Mouse (Mus musculus) forebrain, postnatal 0 days (tissue): ENCODE measurements at regions not wholly inside any gene's neighbourhood (a gene's known extent, or its start where the extent isn't known, plus 50 kb on each side); places are given as distances from the start of the nearest gene placed in this dataset.

Source experiments
- ATAC-seq: fragments of 200-750 bp; cut with Nextera tagmentation; 2 replicates; pipeline ENCODE4 v1.8.0; 2017; ENCODE audit warnings: mild to moderate bottlenecking, moderate library complexity
- DNase-seq: peaks from one replicate; pipeline ENCODE4 v3.0.0-alpha.2; 2015
- H3K27ac ChIP-seq: fragments of 300-500 bp; sonication (generic); 2 replicates; pipeline ENCODE4 v1.5.1; 2014; ENCODE audit warnings: low read depth, mild to moderate bottlenecking, antibody characterized with exemption, low read length, moderate library complexity, mixed read lengths
- H3K27me3 ChIP-seq: fragments of 300-500 bp; sonication (generic); 2 replicates; pipeline ENCODE4 v1.6.1; 2014; ENCODE audit warnings: mild to moderate bottlenecking, low read length, mixed read lengths; ENCODE audit not compliant: insufficient read depth
- H3K36me3 ChIP-seq: fragments of 300-500 bp; sonication (generic); 2 replicates; pipeline ENCODE4 v1.6.1; 2014; ENCODE audit warnings: mild to moderate bottlenecking, moderate library complexity; ENCODE audit not compliant: insufficient read depth
- H3K4me1 ChIP-seq: fragments of 300-500 bp; sonication (generic); 2 replicates; pipeline ENCODE4 v1.6.1; 2014; ENCODE audit warnings: antibody characterized with exemption; ENCODE audit not compliant: insufficient read depth
- H3K4me2 ChIP-seq: fragments of 300-500 bp; sonication (generic); 2 replicates; pipeline ENCODE4 v1.6.1; 2014; ENCODE audit warnings: low read depth, mild to moderate bottlenecking, moderate library complexity
- H3K4me3 ChIP-seq: fragments of 300-500 bp; sonication (generic); 2 replicates; pipeline ENCODE4 v1.5.1; 2014; ENCODE audit warnings: low read depth, low read length, mixed read lengths
- H3K9ac ChIP-seq: fragments of 300-500 bp; sonication (generic); 2 replicates; pipeline ENCODE4 v1.6.1; 2014; ENCODE audit warnings: mild to moderate bottlenecking
- H3K9me3 ChIP-seq: fragments of 300-500 bp; sonication (generic); 2 replicates; pipeline ENCODE4 v1.6.1; 2016; ENCODE audit warnings: low read length
- CTCF ChIP-seq: sonication (generic); IDR thresholded peaks from 2 replicates; pipeline ENCODE4 v1.5.1; 2016; ENCODE audit warnings: antibody characterized with exemption, control low read depth, low read depth
- WGBS: fragments of 180-500 bp; shearing (Covaris S2); extraction: QIAGEN DNeasy Blood & Tissue Kit; methylation state at CpG from one replicate; pipeline ENCODE4 v1.1.7; 2014; 5-methylcytosine and 5-hydroxymethylcytosine counted together

- no peaks in the 10 kb centered on the region for H3K4me1 ChIP-seq
- no peak for ATAC-seq
- no peak for TF ChIP-seq CTCF
Measured at GRCm38 (mm10) chr1:122687080-122687479, 1119.3 kb upstream of the Ddx18 start.

GRCm38 (mm10) chr1:122668102-122668501 is 1100.3 kb upstream of the Ddx18 start:
- H3K36me3 ChIP-seq = no peaks in the 10 kb centered on the region
- H3K9me3 ChIP-seq = no peaks in the 10 kb centered on the region
- peak; percentile 66 for ATAC-seq
- H3K4me2 ChIP-seq = no peak overlapping the region
- H3K9ac ChIP-seq = no peak overlapping the region
- DNase-seq = peak; percentile 47
- no peak overlapping the region for H3K27ac ChIP-seq
- H3K4me3 ChIP-seq = no peak overlapping the region
- no peak for TF ChIP-seq CTCF
- H3K4me1 ChIP-seq = no peaks in the 10 kb centered on the region
- 31% methylated on average over 2 of the region's 2 CpGs for WGBS
- no peaks in the 10 kb centered on the region for H3K27me3 ChIP-seq

More at GRCm38 (mm10) chr1:122687080-122687479, 1119.3 kb upstream of the Ddx18 start:
- no peak overlapping the region for H3K9ac ChIP-seq
- no peaks in the 10 kb centered on the region for H3K36me3 ChIP-seq
- no peak overlapping the region for H3K4me2 ChIP-seq
- H3K27me3 ChIP-seq = no peaks in the 10 kb centered on the region
- H3K27ac ChIP-seq = no peak overlapping the region
- 91% methylated on average over 1 of the region's 1 CpGs for WGBS
- DNase-seq = no peak
- no peak overlapping the region for H3K4me3 ChIP-seq
- H3K9me3 ChIP-seq = no peaks in the 10 kb centered on the region

DNA sequence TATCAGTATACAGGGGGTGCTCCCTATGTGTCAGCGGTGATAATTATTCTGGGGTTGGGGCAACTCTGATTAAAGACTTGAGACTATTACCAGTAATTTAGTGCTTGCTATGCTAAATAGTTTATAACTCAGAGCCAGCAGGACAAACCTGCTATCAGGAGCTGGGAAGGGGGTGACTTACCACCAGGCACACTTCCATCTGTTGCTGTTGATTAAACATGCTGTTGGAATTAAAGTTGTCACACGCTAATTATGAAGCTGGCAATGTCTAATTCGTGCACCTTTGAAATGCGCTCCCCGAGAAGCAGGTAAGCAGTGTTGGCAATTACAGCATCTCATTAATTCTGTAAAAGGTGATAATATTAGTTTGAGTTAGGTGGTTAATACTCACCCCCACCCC is 1099.8 kb upstream of the Ddx18 start:
- no peak for TF ChIP-seq CTCF
- H3K4me2 ChIP-seq = no peak overlapping the region
- H3K27me3 ChIP-seq = no peaks in the 10 kb centered on the region
- no peak for ATAC-seq
- no peak overlapping the region for H3K4me3 ChIP-seq
- H3K36me3 ChIP-seq = no peaks in the 10 kb centered on the region
- no peaks in the 10 kb centered on the region for H3K9me3 ChIP-seq
- DNase-seq = peak; percentile 8
- WGBS = 32% methylated on average over 5 of the region's 5 CpGs
- no peak overlapping the region for H3K9ac ChIP-seq
- no peaks in the 10 kb centered on the region for H3K4me1 ChIP-seq
- no peak overlapping the region for H3K27ac ChIP-seq
